14 mouse cellular contexts compared by ENCODE assay signal in the genomic region with DNA sequence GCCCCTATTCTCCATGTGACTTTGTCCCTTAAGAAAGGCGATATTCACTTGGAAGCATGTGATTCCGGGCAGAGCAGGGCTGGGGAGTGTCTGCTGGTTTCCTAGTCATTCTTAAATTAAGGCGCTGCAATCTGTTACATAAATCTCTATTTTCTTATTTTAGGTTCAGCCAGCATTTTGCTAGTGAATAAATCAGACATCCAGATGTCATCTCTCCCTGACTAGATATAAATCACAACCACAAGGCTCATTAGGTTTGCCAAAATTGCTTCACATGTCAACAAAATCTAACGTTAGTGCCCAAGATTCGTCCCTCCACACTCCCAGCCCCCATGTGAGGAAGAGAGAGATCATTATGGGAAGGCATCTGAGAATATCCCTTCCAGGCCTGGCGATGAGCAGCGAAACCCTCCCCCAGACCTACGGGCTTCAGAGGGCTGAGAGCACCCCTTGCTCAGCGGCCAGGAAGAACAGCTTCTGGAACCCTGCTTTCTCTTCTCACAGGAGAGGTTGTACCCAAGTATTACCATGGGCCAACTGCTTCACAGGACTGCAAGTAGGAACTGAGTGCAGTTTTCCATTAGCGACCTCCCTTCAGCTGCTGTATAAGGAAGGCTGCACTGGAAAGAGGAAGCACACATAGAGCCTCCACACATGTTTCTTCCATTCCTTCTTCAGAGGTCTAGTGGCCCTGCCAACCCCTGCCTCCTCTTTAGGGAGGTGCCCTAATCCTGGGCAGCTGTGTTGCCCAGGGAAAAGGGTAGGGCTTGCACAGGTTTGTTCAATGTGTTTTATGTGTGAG.
DNase-seq lines count a peak whose midpoint lies in the region; ATAC-seq lines count a peak whose summit lies in the region.
"Had no signal": no experiment of that assay in that cellular context is flagged by ENCODE, and none has a peak within 500 bp of the region (broad histone marks: within the 10 kb centered on the region; RNA-seq: fewer than 3 reads in every experiment).

No protein-coding gene starts in this region.

- H3K9ac ChIP-seq in forebrain, embryonic 13.5 days = no peak overlapping the region
- H3K9ac ChIP-seq in forebrain, embryonic 11.5 days (ENCODE audit: low read length) = no peak overlapping the region
- H3K9ac ChIP-seq in intestine, embryonic 16.5 days (ENCODE audit: low read depth, low read length) = no peak overlapping the region
- H3K9ac ChIP-seq: embryonic facial prominence, embryonic 12.5 days; heart, embryonic 15.5 days had no signal

- H3K4me3 ChIP-seq in forebrain, embryonic 13.5 days = no peak overlapping the region
- H3K4me3 ChIP-seq in forebrain, embryonic 11.5 days (ENCODE audit: low read depth, low read length) = no peak overlapping the region
- no peak overlapping the region for H3K4me3 ChIP-seq in intestine, embryonic 16.5 days (ENCODE audit: low read length)
- H3K4me3 ChIP-seq: embryonic facial prominence, embryonic 12.5 days; heart, embryonic 15.5 days; midbrain, embryonic 10.5 days had no signal

- intact Hi-C loops in left cerebral cortex, postnatal 25 days (cut with DNase I) = loop anchor here (1.0 to 10.0 kb wide), 3 partner anchors 36 to 532 kb away; partner anchors contain the start of gene Aig1

- H3K36me3 ChIP-seq in forebrain, embryonic 13.5 days (ENCODE audit: poor library complexity, severe bottlenecking) = no peaks in the 10 kb centered on the region
- H3K36me3 ChIP-seq in forebrain, embryonic 11.5 days (ENCODE audit: control insufficient read depth, insufficient read depth, low read length) = no peaks in the 10 kb centered on the region
- H3K36me3 ChIP-seq in intestine, embryonic 16.5 days (ENCODE audit: control insufficient read depth, insufficient read depth, low read length) = no peaks in the 10 kb centered on the region
- H3K36me3 ChIP-seq: embryonic facial prominence, embryonic 12.5 days; heart, embryonic 15.5 days; midbrain, embryonic 10.5 days had no signal

- H3K4me1 ChIP-seq in forebrain, embryonic 13.5 days = no peaks in the 10 kb centered on the region
- no peaks in the 10 kb centered on the region for H3K4me1 ChIP-seq in forebrain, embryonic 11.5 days (replicated peaks; ENCODE audit: control insufficient read depth, insufficient read depth, low read length)
- H3K4me1 ChIP-seq in intestine, embryonic 16.5 days (ENCODE audit: control insufficient read depth, insufficient read depth, low read length) = peaks cover 6% of the 10 kb centered on the region; the same call in 1 of the 2 replicates
- H3K4me1 ChIP-seq: midbrain, embryonic 10.5 days had no signal

- peak; percentile 66; the same call in 1 of the 2 replicates for ATAC-seq in forebrain, embryonic 13.5 days
- no peak for ATAC-seq in forebrain, embryonic 11.5 days (replicated peaks; ENCODE audit: low FRiP score)
- no peak for ATAC-seq in intestine, embryonic 16.5 days
- ATAC-seq: activated CD4-positive, CD25-positive, alpha-beta regulatory T cell, adult 4 months had no signal

- peaks cover 5% of the 10 kb centered on the region; the same call in 1 of the 2 replicates for H3K9me3 ChIP-seq in forebrain, embryonic 13.5 days (replicated peaks)
- peaks cover 4% of the 10 kb centered on the region; the same call in 1 of the 2 replicates for H3K9me3 ChIP-seq in forebrain, embryonic 11.5 days (ENCODE audit: control insufficient read depth, low read length)
- peaks cover 3% of the 10 kb centered on the region; the same call in 1 of the 2 replicates for H3K9me3 ChIP-seq in intestine, embryonic 16.5 days (ENCODE audit: control insufficient read depth, low read length)
- H3K9me3 ChIP-seq: embryonic facial prominence, embryonic 12.5 days; heart, embryonic 15.5 days had no signal

- no peak for DNase-seq in forebrain, embryonic 11.5 days (ENCODE audit: low spot score)
- peak; percentile 65 for DNase-seq in layer of hippocampus, adult 9-11 months
- no peak for DNase-seq in layer of hippocampus, postnatal 36 days
- DNase-seq in left cerebral cortex, postnatal 25 days (ENCODE audit: low spot score in 2 of 2) = peak; percentile 56 to 90
- peak; percentile 61 to 75 for DNase-seq in right cerebral cortex, postnatal 10 days (ENCODE audit: low spot score in 2 of 2)
- DNase-seq in adrenal gland, postnatal 25 days = no peak
- DNase-seq: liver had no signal

- H3K27ac ChIP-seq in forebrain, embryonic 13.5 days = no peak overlapping the region
- no peak overlapping the region for H3K27ac ChIP-seq in forebrain, embryonic 11.5 days (ENCODE audit: low read depth, low read length)
- no peak overlapping the region for H3K27ac ChIP-seq in intestine, embryonic 16.5 days (ENCODE audit: low read length)
- H3K27ac ChIP-seq: embryonic facial prominence, embryonic 12.5 days; heart, embryonic 15.5 days; midbrain, embryonic 10.5 days; stomach, postnatal 0 days had no signal

- WGBS in forebrain, embryonic 13.5 days = 90% methylated on average over 10 of the region's 10 CpGs
- 88% methylated on average over 10 of the region's 10 CpGs for WGBS in forebrain, embryonic 11.5 days
- 78% methylated on average over 10 of the region's 10 CpGs for WGBS in intestine, embryonic 16.5 days

- no peak overlapping the region for H3K4me2 ChIP-seq in forebrain, embryonic 13.5 days
- H3K4me2 ChIP-seq in forebrain, embryonic 11.5 days (ENCODE audit: low read depth, low read length, severe bottlenecking) = no peak overlapping the region
- H3K4me2 ChIP-seq in intestine, embryonic 16.5 days (ENCODE audit: low read depth, low read length) = no peak overlapping the region
- H3K4me2 ChIP-seq: embryonic facial prominence, embryonic 12.5 days; heart, embryonic 15.5 days had no signal

- H3K27me3 ChIP-seq in forebrain, embryonic 13.5 days = no peaks in the 10 kb centered on the region
- no peaks in the 10 kb centered on the region for H3K27me3 ChIP-seq in forebrain, embryonic 11.5 days (ENCODE audit: control insufficient read depth, insufficient read depth, low read length)
- H3K27me3 ChIP-seq in intestine, embryonic 16.5 days (replicated peaks; ENCODE audit: control insufficient read depth, insufficient read depth, low read length) = no peaks in the 10 kb centered on the region
- H3K27me3 ChIP-seq: embryonic facial prominence, embryonic 12.5 days; heart, embryonic 15.5 days had no signal

Comparison
In these comparisons a context has a peak if more than half of its experiments do, and no peak if none do; other contexts are left out.
1. DNase-seq: peak in layer of hippocampus, adult 9-11 months (single experiment), left cerebral cortex, postnatal 25 days (2 of 2) and right cerebral cortex, postnatal 10 days (2 of 2); none in forebrain, embryonic 11.5 days (single experiment), layer of hippocampus, postnatal 36 days (0 of 2) and adrenal gland, postnatal 25 days (single experiment).